Mouse (Mus musculus): ENCODE results near the gene Ap2b1. TPM values are rescaled to one million over a fixed set of nuclear protein-coding genes. Genes with fewer than 3 reads are reported as not detected.

The Ap2b1 gene
- polyA plus RNA-seq, 1 experiment from 2014 or later: 59.8 TPM

DNA sequence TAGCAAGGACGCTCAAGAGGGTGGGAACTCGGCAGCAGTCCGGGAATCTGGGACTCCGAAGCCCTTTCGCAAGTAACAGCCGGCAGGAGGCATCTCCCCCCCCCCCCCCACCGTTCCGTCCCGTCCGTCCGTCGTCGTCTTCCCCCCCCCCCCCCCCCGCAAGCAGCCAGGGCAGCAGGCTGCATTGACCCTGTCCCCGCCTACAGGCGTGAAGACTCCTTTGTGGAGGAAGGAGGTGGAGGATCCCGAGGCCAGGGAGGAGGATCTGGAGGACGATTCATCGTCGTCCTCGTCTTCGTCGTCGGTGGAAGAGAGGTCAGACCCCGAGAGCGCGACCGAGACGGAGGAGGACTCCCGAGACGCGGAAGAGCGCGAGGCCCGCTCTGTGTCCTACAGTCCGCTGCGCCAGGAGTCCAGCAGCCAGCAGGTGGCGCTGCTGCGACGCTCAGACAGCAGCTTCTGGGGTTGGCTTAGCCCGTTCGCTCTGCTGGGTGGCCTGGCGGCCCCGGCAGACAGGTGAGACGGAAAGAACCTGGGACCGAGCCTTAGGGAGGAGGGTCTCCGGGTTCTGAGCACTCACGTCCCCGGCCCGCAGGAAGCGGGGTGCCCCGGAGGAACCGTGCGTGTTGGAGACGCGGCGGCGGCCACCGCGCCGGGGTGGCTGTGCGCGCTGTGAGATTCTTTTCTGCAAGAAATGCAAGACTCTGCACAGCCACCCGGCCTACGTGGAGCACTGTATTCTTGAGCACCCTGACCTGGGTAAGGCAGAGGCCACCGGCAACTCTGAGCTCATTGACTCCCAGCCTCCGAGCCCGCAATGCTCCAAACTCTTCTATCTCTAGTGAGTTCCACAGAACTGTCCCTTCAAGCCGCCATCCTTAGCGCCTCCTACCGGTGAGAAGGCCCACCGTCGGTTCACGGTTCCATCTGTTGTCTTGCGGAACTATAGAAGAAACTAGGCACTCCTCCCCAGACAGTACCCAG, 141.5 kb downstream of the Ap2b1 start:
- Histone ChIP-seq H3K27me3 (ENCODE audit: control insufficient read depth, insufficient read depth, low read depth, low read length) (peaks cover 41% of the 10 kb centered on the region), H3K36me3 (ENCODE audit: control insufficient read depth, insufficient read depth, low read length) (no peaks in the 10 kb centered on the region), H3K27ac (ENCODE audit: low read length) (no peak overlapping the region), H3K9me3 (ENCODE audit: control insufficient read depth, low read length) (no peaks in the 10 kb centered on the region), H3K9ac (ENCODE audit: low read length) (peak overlapping the region; percentile 68), H3K4me2 (ENCODE audit: low read depth, low read length) (peak overlapping the region; percentile 95), H3K4me1 (replicated peaks; ENCODE audit: control insufficient read depth, insufficient read depth, low read length) (peaks cover 10% of the 10 kb centered on the region; the same call in 1 of the 2 replicates), H3K4me3 (ENCODE audit: low read length) (peak overlapping the region; percentile 68)
- under 1% methylated on average over 63 of the region's 75 CpGs for WGBS
- peak; percentile 96 for ATAC-seq (ENCODE audit: low read depth)

DNA sequence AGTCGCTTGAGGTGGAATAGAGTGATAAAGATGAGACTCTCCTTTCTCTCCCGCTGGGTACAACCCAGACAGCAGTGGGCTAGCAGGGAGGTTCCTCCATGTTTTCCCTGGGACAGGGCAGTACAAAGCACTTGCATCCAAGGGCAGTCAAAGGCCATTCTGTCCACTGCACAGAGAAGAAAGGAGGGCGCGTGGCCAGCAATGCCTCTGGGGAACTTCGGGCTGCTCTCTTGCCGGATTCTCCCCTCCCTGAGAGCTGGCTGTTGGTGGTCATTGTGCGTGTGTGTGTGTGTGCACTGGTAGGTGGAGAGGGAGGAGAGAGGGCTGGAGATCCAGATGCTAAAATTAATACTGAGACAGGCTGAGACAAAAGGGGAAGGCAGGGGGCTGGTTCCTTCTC, 142.4 kb downstream of the Ap2b1 start:
- Histone ChIP-seq H3K27ac (ENCODE audit: low read length) (no peak overlapping the region), H3K4me3 (ENCODE audit: low read length) (no peak overlapping the region), H3K36me3 (ENCODE audit: control insufficient read depth, insufficient read depth, low read length) (no peaks in the 10 kb centered on the region), H3K9ac (ENCODE audit: low read length) (no peak overlapping the region), H3K4me2 (ENCODE audit: low read depth, low read length) (no peak overlapping the region), H3K27me3 (ENCODE audit: control insufficient read depth, insufficient read depth, low read depth, low read length) (peaks cover 41% of the 10 kb centered on the region), H3K9me3 (ENCODE audit: control insufficient read depth, low read length) (no peaks in the 10 kb centered on the region), H3K4me1 (replicated peaks; ENCODE audit: control insufficient read depth, insufficient read depth, low read length) (peaks cover 10% of the 10 kb centered on the region; the same call in 1 of the 2 replicates)
- no peak for ATAC-seq (ENCODE audit: low read depth)
- 44% methylated on average over 7 of the region's 7 CpGs for WGBS

DNA sequence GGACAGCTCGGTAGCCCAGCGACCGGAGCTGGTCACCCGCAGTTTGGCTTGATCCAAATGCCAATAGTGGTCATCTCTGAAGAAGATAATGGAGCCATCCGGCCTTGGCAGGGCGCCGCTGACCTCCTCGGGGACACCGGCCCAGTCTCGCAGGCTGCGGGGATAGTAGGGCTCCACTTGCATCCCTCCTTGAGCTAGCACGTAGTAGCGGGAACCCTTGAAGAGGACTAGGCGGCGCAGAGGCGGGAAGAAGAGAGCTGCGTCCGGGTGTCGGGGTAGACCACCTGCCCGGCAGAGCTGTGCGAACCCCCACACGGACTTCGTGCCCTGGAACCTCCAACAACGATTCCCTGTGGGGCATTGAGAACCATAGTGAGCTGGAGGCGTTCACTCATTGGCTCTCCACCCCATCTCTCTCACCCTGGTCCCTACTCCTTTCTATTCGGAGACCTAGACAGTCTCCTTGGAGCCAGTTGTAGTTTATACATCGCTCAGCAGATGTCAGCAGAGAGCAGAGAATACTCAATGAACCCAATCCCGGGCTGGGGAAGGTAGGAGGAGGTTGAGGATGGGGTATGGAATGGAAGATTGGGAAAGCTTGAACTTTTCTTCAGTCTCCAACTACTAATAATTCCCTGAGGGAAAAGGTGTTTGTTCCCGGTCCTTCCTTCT, 143.9 kb downstream of the Ap2b1 start:
- ATAC-seq (ENCODE audit: low read depth): peak; percentile 44
- H3K4me3 ChIP-seq (ENCODE audit: low read length): peak overlapping the region; percentile 21
- H3K27ac ChIP-seq (ENCODE audit: low read length): no peak overlapping the region

DNA sequence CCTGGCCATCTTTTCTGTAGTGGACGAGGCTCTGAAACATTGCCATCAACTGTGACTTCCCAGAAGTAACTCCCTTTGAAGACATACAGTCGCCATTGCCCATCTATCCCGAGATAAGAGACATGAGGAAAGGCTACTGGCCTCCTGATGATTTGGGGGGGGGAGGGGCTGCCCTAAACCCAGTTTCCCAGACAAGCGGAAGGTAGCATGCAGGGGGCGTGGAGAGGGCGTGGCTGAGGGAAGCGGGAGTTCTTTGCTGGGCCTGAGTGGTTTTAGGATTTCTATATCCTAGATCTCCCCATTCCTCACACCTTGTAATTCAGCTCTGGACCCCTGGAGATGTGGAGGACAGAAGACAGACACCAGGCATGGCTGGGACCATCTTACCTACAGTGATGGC, 145.0 kb downstream of the Ap2b1 start:
- H3K4me3 ChIP-seq (ENCODE audit: low read length): no peak overlapping the region
- 9% methylated on average over 7 of the region's 7 CpGs for WGBS
- peaks cover 27% of the 10 kb centered on the region for H3K4me1 ChIP-seq (replicated peaks; ENCODE audit: control insufficient read depth, insufficient read depth, low read length)
- H3K27ac ChIP-seq (ENCODE audit: low read length): no peak overlapping the region
- H3K9me3 ChIP-seq (ENCODE audit: control insufficient read depth, low read length): no peaks in the 10 kb centered on the region
- ATAC-seq (ENCODE audit: low read depth): no peak
- H3K4me2 ChIP-seq (ENCODE audit: low read depth, low read length): no peak overlapping the region
- H3K36me3 ChIP-seq (ENCODE audit: control insufficient read depth, insufficient read depth, low read length): no peaks in the 10 kb centered on the region
- H3K9ac ChIP-seq (ENCODE audit: low read length): no peak overlapping the region
- peaks cover 41% of the 10 kb centered on the region for H3K27me3 ChIP-seq (ENCODE audit: control insufficient read depth, insufficient read depth, low read depth, low read length)

More for the DNA sequence above, 143.9 kb downstream of the Ap2b1 start:
- WGBS: 10% methylated on average over 29 of the region's 29 CpGs
- Histone ChIP-seq H3K27me3 (ENCODE audit: control insufficient read depth, insufficient read depth, low read depth, low read length) (peaks cover 41% of the 10 kb centered on the region), H3K4me2 (ENCODE audit: low read depth, low read length) (peak overlapping the region; percentile 40), H3K9me3 (ENCODE audit: control insufficient read depth, low read length) (no peaks in the 10 kb centered on the region), H3K4me1 (replicated peaks; ENCODE audit: control insufficient read depth, insufficient read depth, low read length) (peaks cover 17% of the 10 kb centered on the region), H3K9ac (ENCODE audit: low read length) (no peak overlapping the region), H3K36me3 (ENCODE audit: control insufficient read depth, insufficient read depth, low read length) (no peaks in the 10 kb centered on the region)

DNA sequence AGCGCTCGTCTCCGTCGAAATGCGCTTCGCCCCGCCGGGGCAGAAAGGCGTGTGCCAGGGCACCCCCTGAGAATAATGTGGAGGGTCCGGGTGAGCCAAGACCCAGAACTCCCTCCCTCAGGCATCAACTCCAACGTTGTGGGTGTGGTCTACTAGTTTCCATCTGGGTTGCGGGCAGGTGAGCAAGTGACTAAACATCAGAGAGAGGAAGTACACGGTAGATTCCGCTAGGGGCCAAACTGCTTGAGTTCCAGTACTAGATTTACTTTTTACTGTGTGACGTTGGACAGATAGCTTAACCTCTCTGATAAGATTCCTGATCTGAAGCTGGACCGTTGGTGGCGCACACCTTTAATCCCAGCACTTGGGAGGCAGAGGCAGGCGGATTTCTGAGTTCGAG, 146.2 kb downstream of the Ap2b1 start:
- Histone ChIP-seq H3K9me3 (ENCODE audit: control insufficient read depth, low read length) (no peaks in the 10 kb centered on the region), H3K4me1 (replicated peaks; ENCODE audit: control insufficient read depth, insufficient read depth, low read length) (peaks cover 36% of the 10 kb centered on the region), H3K36me3 (ENCODE audit: control insufficient read depth, insufficient read depth, low read length) (no peaks in the 10 kb centered on the region), H3K4me3 (ENCODE audit: low read length) (peak overlapping the region; percentile 24), H3K9ac (ENCODE audit: low read length) (no peak overlapping the region), H3K27me3 (ENCODE audit: control insufficient read depth, insufficient read depth, low read depth, low read length) (peaks cover 41% of the 10 kb centered on the region), H3K4me2 (ENCODE audit: low read depth, low read length) (peak overlapping the region; percentile 45), H3K27ac (ENCODE audit: low read length) (no peak overlapping the region)
- ATAC-seq (ENCODE audit: low read depth): no peak
- 23% methylated on average over 19 of the region's 19 CpGs for WGBS

DNA sequence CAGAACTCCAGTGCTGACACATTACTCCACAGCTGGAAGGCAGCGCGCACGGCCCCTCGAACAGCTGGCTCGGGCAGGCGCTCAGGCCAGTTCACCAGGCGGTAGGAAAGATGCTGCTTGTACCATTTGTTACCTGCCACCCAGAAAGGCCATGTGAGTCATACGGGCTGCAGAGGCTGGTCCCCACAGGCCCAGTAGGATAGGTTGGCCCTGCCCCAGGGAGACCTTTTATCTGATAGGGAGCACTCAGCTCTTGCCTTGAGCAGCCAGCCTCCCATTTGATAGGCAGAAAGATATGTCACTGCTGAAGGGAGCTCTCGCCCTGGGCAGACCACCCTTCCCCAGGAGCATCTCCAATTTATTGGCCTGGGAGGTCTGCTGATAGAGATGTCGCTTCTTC, 148.8 kb downstream of the Ap2b1 start:
- ATAC-seq (ENCODE audit: low read depth): no peak
- WGBS: 63% methylated on average over 10 of the region's 10 CpGs
- H3K27ac ChIP-seq (ENCODE audit: low read length): peak overlapping the region; percentile 66
- peaks cover 32% of the 10 kb centered on the region for H3K4me1 ChIP-seq (replicated peaks; ENCODE audit: control insufficient read depth, insufficient read depth, low read length)
- no peaks in the 10 kb centered on the region for H3K36me3 ChIP-seq (ENCODE audit: control insufficient read depth, insufficient read depth, low read length)
- no peak overlapping the region for H3K4me3 ChIP-seq (ENCODE audit: low read length)
- H3K4me2 ChIP-seq (ENCODE audit: low read depth, low read length): no peak overlapping the region; the same call in 1 of the 2 replicates
- no peaks in the 10 kb centered on the region for H3K9me3 ChIP-seq (ENCODE audit: control insufficient read depth, low read length)
- no peak overlapping the region for H3K9ac ChIP-seq (ENCODE audit: low read length)
- H3K27me3 ChIP-seq (ENCODE audit: control insufficient read depth, insufficient read depth, low read depth, low read length): peaks cover 23% of the 10 kb centered on the region

DNA sequence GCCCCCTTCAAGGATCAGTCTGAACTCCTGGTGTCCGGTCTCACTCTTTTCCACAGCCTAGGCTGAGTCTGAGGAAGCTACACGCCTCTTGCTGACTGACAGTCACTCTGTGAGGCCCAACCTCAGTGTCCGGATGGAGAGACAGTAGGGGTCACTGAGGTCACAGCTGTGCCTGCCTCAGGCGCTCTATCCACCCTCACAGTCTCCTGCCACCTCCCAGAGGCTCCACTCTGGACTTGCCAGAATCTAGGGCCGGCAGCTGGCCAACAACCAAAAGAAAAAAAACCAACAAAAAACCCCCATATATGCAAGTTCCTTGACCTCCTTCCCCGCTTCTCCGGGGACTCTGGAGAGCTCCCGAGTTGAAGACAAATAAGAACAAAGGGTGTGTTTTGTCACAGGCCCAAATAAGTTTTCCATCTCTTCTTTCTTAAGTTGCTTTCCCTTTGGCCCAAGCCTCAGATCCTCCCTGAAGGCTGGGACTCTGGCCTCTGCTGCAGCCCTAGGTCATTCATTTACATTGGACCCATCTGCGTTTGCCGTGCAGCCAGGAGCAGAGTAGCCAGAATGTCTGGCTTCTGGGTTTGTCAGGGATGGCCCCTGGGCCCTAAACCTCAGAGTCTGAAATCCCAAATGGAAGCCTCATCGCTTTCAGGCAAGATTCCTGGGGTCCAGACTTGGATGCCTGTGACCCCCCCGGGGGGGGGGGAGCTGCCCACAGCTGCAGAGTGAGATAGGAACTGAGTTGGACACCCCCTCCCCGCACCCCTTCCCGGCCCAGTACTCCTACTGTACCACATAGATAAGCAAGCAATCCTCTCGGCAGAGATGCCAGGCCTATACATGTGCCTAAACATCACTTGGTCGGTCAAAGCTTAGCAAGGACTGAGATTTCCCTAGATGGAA, 149.4 kb downstream of the Ap2b1 start:
- Histone ChIP-seq H3K27me3 (ENCODE audit: control insufficient read depth, insufficient read depth, low read depth, low read length) (peaks cover 19% of the 10 kb centered on the region), H3K4me1 (replicated peaks; ENCODE audit: control insufficient read depth, insufficient read depth, low read length) (peaks cover 30% of the 10 kb centered on the region), H3K27ac (ENCODE audit: low read length) (peak overlapping the region; percentile 66), H3K9me3 (ENCODE audit: control insufficient read depth, low read length) (no peaks in the 10 kb centered on the region), H3K4me3 (ENCODE audit: low read length) (no peak overlapping the region), H3K9ac (ENCODE audit: low read length) (no peak overlapping the region), H3K36me3 (ENCODE audit: control insufficient read depth, insufficient read depth, low read length) (no peaks in the 10 kb centered on the region), H3K4me2 (ENCODE audit: low read depth, low read length) (peak overlapping the region; percentile 2; the same call in 1 of the 2 replicates)
- ATAC-seq (ENCODE audit: low read depth): peak; percentile 73
- WGBS: 23% methylated on average over 16 of the region's 16 CpGs

DNA sequence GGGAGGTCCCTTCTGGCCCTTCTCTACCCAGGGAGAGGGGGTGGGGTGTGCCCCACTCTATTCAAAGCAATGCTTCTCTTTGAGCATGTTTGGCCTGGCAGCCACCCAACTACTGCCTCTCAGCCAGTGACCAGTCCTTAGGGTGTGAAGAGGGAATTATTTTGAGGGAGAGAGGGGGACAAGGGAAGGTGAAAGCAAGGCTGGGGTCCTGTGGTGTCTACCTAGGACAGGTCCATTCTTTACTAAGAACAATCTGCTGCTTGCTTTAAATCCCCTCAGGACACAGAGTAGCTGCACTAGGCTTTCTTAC, 150.1 kb downstream of the Ap2b1 start:
- no peak overlapping the region for H3K4me3 ChIP-seq (ENCODE audit: low read length)
- peaks cover 30% of the 10 kb centered on the region for H3K4me1 ChIP-seq (replicated peaks; ENCODE audit: control insufficient read depth, insufficient read depth, low read length)
- peak overlapping the region; percentile 28; the same call in 1 of the 2 replicates for H3K27ac ChIP-seq (ENCODE audit: low read length)
- H3K9me3 ChIP-seq (ENCODE audit: control insufficient read depth, low read length): no peaks in the 10 kb centered on the region
- no peak overlapping the region for H3K9ac ChIP-seq (ENCODE audit: low read length)
- H3K4me2 ChIP-seq (ENCODE audit: low read depth, low read length): no peak overlapping the region
- no peaks in the 10 kb centered on the region for H3K36me3 ChIP-seq (ENCODE audit: control insufficient read depth, insufficient read depth, low read length)
- H3K27me3 ChIP-seq (ENCODE audit: control insufficient read depth, insufficient read depth, low read depth, low read length): peaks cover 13% of the 10 kb centered on the region
- peak; percentile 80 for ATAC-seq (ENCODE audit: low read depth)

Measured in lung, embryonic 16.5 days (tissue).